Mouse (Mus musculus) heart, postnatal 0 days (tissue): ENCODE results near the gene Slc35e2.

Experiments used
- CTCF ChIP-seq: IDR thresholded peaks from 2 replicates; pipeline ENCODE4 v1.5.1; 2016; ENCODE audit warnings: antibody characterized with exemption, control low read depth, low read depth
- EP300 ChIP-seq: IDR thresholded peaks from 2 replicates; pipeline ENCODE4 v1.6.1; 2016; ENCODE audit warnings: antibody characterized with exemption, low read depth

DNA sequence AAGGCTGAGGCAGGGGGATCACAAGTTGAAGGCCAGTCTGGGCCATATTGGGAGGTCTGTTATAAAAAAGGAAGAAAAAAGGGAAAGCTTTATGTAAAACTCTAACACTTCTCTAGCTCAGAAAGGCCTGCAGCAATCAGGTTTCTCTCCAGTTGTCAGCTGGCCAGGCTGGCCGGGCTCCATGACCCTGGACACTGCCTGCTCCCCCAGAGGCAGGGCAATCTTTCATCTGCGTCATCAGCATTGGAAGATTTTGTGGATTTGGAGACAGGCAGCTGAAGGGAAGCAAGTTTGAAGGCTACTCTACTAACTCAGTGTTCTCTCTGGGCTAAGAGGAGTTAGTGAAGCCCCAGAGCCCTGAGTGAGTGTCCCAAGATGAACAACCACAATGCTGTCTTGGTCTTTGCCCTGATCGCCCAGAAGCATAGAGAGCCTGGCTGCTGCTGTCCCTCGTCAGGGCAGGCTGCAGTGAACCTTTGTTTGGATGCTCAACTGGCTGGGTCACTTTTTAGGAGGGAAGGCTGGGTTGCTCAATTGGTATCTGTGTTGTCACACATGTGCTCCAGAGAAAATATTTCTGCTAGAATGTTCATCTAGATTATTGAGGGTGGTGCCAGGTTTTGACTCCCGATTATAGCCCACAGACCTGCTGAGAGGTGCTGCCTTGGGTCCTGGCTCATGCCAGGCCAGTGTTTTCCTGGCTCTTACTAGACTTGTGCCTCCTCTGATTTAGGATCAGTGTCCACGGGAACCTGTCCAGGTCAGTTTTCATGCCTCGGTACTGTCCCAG lies 22.7 kb upstream of the Slc35e2 start:
- TF ChIP-seq CTCF, result no peak
- TF ChIP-seq EP300, result no peak
